Mouse (Mus musculus): ENCODE measurements around the gene Nckap5. TPM values are rescaled to one million over a fixed set of nuclear protein-coding genes. Genes with fewer than 3 reads are reported as not detected.

Gene Nckap5
- polyA plus RNA-seq, 1 experiment from 2014 or later = 16.6 TPM

DNA sequence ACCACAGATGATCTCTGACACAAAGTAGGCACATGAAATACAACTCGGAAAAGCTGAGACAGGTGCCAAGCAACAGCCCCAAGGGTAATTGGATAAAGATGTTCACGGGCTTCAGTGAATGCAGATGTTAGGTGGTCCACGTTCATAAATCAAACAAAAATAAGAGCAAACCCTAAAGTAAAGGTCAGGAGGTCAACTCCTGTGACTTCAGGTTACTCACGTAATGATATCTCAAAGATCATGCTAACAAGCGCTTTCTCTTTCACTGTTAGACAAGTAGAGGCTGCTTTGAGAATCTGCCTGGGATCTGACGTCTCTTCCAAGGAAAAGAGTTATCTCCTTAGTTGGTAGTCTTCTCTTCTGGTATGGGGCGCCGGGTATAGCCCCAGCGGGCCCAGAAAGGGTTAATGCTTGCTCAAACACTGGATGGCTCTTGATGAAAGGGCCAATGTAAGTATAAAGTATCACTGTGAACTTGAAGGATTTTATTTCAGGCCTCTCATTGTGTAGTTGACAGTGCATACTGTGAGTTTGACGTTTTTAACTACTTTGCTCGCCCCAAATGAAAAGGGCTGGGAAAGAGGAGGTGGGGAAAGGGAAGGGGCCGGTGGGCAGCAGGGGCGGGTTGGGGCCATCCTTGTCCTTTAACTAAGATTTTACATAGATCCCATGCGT, 85.8 kb downstream of the Nckap5 start:
- Histone ChIP-seq H3K27me3 (ENCODE audit: control insufficient read depth, insufficient read depth, low read length) (no peaks in the 10 kb centered on the region), H3K4me3 (ENCODE audit: low read depth, low read length) (no peak overlapping the region), H3K4me2 (ENCODE audit: low read depth, low read length, severe bottlenecking) (no peak overlapping the region), H3K36me3 (ENCODE audit: control insufficient read depth, insufficient read depth, low read length) (no peaks in the 10 kb centered on the region), H3K27ac (ENCODE audit: low read depth, low read length) (0 out of 2 replicates have a peak overlapping the region, but pooled peaks have one; percentile 13), H3K4me1 (replicated peaks; ENCODE audit: control insufficient read depth, insufficient read depth, low read length) (peaks cover 6% of the 10 kb centered on the region), H3K9ac (ENCODE audit: low read length) (no peak overlapping the region), H3K9me3 (ENCODE audit: control insufficient read depth, low read length) (no peaks in the 10 kb centered on the region)
- WGBS = 55% methylated on average over 14 of the region's 14 CpGs
- peak; percentile 47 for ATAC-seq (replicated peaks; ENCODE audit: low FRiP score)
- DNase-seq (ENCODE audit: low spot score) = no peak

DNA sequence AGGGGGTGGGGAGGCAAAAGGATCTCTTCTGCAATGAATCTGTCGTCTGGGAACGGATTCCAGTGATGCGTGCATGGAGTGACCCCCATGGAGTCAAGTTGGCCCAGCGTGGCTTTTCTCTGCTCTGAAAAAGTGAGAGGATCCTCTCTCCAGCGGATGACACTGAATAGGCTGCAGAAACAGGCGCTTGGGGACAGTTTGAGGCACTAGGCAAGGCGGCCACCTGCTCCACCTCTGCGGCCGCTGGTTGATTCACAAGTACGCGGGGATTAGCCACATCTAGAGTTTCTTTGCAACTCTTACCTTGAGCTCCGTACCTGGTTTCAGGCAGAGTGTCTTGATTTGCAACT, 92.3 kb downstream of the Nckap5 start:
- peak overlapping the region; percentile 39 for H3K4me3 ChIP-seq (ENCODE audit: low read depth, low read length)
- H3K9ac ChIP-seq (ENCODE audit: low read length) = peak overlapping the region; percentile 70
- peak overlapping the region; percentile 69 for H3K4me2 ChIP-seq (ENCODE audit: low read depth, low read length, severe bottlenecking)
- DNase-seq (ENCODE audit: low spot score) (peak; percentile 56), ATAC-seq (replicated peaks; ENCODE audit: low FRiP score) (peak; percentile 51)
- peaks cover 13% of the 10 kb centered on the region for H3K4me1 ChIP-seq (replicated peaks; ENCODE audit: control insufficient read depth, insufficient read depth, low read length)
- H3K27ac ChIP-seq (ENCODE audit: low read depth, low read length) = peak overlapping the region; percentile 46
- 1% methylated on average over 12 of the region's 12 CpGs for WGBS
- H3K27me3 ChIP-seq (ENCODE audit: control insufficient read depth, insufficient read depth, low read length) = no peaks in the 10 kb centered on the region
- H3K36me3 ChIP-seq (ENCODE audit: control insufficient read depth, insufficient read depth, low read length) = no peaks in the 10 kb centered on the region
- no peaks in the 10 kb centered on the region for H3K9me3 ChIP-seq (ENCODE audit: control insufficient read depth, low read length)

DNA sequence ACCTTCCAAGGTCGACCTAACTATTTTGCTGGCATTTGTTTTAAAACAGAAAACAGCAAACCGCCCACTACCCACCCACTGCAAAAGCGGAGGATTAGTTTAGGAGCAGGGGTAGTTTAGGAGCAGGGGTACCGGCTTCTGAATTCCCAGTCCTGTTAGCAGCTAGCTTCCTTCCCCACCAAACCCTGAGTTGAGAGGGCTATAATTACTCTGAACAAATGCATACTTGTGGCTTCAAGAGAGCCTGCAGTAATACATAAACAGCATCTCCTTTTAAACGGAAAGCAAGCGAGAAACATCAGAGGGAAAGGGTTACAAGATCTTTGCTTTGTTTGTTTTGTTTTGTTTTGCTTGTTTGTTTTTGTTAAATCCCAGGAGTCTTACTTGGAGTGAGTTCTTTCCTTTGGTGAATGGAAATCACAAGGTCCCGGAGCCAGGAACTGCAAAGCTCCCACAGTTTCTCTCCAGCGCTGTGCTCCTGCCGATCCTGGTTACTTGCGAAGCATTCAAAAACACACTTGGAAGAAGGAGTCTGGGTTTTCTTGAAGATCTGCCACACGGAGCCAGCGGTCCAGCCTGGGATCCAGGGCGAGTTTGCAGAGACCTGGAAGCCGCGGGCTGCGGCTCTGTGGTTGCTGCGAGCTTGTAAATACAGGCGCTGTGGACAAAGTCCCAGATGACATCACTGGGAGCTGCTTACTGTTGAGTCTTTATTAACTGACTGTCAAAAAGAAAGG, 92.9 kb downstream of the Nckap5 start:
- WGBS = 6% methylated on average over 18 of the region's 18 CpGs
- peak overlapping the region; percentile 39 for H3K4me3 ChIP-seq (ENCODE audit: low read depth, low read length)
- H3K27ac ChIP-seq (ENCODE audit: low read depth, low read length) = peak overlapping the region; percentile 46; the same call in 1 of the 2 replicates
- H3K4me2 ChIP-seq (ENCODE audit: low read depth, low read length, severe bottlenecking) = peak overlapping the region; percentile 69
- peak overlapping the region; percentile 70 for H3K9ac ChIP-seq (ENCODE audit: low read length)
- H3K36me3 ChIP-seq (ENCODE audit: control insufficient read depth, insufficient read depth, low read length) = no peaks in the 10 kb centered on the region
- DNase-seq (ENCODE audit: low spot score) = peak; percentile 70
- ATAC-seq (replicated peaks; ENCODE audit: low FRiP score) = peak; percentile 85
- no peaks in the 10 kb centered on the region for H3K9me3 ChIP-seq (ENCODE audit: control insufficient read depth, low read length)
- no peaks in the 10 kb centered on the region for H3K27me3 ChIP-seq (ENCODE audit: control insufficient read depth, insufficient read depth, low read length)
- H3K4me1 ChIP-seq (replicated peaks; ENCODE audit: control insufficient read depth, insufficient read depth, low read length) = peaks cover 13% of the 10 kb centered on the region

DNA sequence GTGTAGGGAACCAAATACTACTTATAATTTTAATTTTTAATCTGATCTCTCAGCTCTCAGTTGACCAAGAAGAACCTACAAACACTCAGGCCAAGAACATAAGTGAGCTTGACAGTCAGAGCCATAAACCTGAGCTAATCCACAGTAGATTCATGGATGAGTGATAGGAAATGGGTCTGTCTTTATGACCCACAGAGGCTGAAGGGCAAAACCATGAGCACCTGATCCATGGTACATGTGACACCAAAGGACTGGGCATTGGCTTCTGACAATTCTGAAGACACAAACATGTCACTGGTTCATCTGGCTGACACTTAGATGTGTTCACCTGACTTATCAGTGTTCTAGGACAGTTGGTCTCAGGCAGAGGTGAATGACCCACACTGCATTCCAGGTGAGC, 98.9 kb downstream of the Nckap5 start:
- Histone ChIP-seq H3K4me1 (replicated peaks; ENCODE audit: control insufficient read depth, insufficient read depth, low read length) (peaks cover 4% of the 10 kb centered on the region), H3K9ac (ENCODE audit: low read length) (no peak overlapping the region), H3K36me3 (ENCODE audit: control insufficient read depth, insufficient read depth, low read length) (no peaks in the 10 kb centered on the region)

DNA sequence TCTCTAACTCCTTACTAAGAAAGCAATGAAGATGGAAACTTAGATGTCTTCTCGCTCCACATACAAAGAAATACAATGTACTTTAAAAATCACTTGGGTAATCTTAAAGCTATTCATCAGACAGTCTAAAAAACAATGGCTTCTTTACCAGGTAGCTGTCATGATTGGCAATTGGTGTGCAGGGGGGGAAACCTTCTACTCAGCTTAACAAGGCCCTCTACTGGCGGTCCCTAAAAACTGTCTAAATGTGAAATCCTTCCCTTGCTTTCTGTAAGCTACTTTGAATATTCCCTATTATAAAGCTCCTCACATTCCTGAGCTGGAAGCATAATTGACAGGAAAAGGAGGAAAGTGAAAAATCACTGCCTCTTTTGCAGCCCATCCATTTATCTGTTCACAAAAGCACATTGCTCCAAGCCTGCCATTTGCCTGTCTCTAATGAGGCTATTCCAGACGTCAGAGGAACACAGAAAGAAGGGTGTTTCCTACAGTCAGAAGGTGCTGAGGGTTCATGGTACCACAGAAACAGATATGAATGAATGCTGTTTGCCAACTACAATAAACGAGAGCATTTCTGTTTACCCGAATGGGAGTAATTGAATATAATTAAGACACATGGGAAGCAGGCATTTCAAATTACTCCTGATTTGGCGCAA, 104.1 kb downstream of the Nckap5 start:
- ATAC-seq (replicated peaks; ENCODE audit: low FRiP score) = peak; percentile 57; the same call in 1 of the 2 replicates
- no peak for DNase-seq (ENCODE audit: low spot score)
- no peak overlapping the region for H3K4me2 ChIP-seq (ENCODE audit: low read depth, low read length, severe bottlenecking)
- H3K9me3 ChIP-seq (ENCODE audit: control insufficient read depth, low read length) = no peaks in the 10 kb centered on the region
- WGBS = 47% methylated on average over 6 of the region's 6 CpGs
- H3K4me1 ChIP-seq (replicated peaks; ENCODE audit: control insufficient read depth, insufficient read depth, low read length) = peaks cover 3% of the 10 kb centered on the region; the same call in 1 of the 2 replicates
- no peak overlapping the region for H3K9ac ChIP-seq (ENCODE audit: low read length)
- H3K4me3 ChIP-seq (ENCODE audit: low read depth, low read length) = no peak overlapping the region
- no peaks in the 10 kb centered on the region; the same call in 1 of the 2 replicates for H3K36me3 ChIP-seq (ENCODE audit: control insufficient read depth, insufficient read depth, low read length)
- no peak overlapping the region for H3K27ac ChIP-seq (ENCODE audit: low read depth, low read length)
- H3K27me3 ChIP-seq (ENCODE audit: control insufficient read depth, insufficient read depth, low read length) = no peaks in the 10 kb centered on the region

More for the DNA sequence above, 98.9 kb downstream of the Nckap5 start:
- no peak overlapping the region for H3K27ac ChIP-seq (ENCODE audit: low read depth, low read length)
- H3K4me2 ChIP-seq (ENCODE audit: low read depth, low read length, severe bottlenecking) = no peak overlapping the region
- no peak overlapping the region for H3K4me3 ChIP-seq (ENCODE audit: low read depth, low read length)
- no peaks in the 10 kb centered on the region for H3K27me3 ChIP-seq (ENCODE audit: control insufficient read depth, insufficient read depth, low read length)
- no peak for DNase-seq (ENCODE audit: low spot score)
- ATAC-seq (replicated peaks; ENCODE audit: low FRiP score) = no peak
- H3K9me3 ChIP-seq (ENCODE audit: control insufficient read depth, low read length) = no peaks in the 10 kb centered on the region

DNA sequence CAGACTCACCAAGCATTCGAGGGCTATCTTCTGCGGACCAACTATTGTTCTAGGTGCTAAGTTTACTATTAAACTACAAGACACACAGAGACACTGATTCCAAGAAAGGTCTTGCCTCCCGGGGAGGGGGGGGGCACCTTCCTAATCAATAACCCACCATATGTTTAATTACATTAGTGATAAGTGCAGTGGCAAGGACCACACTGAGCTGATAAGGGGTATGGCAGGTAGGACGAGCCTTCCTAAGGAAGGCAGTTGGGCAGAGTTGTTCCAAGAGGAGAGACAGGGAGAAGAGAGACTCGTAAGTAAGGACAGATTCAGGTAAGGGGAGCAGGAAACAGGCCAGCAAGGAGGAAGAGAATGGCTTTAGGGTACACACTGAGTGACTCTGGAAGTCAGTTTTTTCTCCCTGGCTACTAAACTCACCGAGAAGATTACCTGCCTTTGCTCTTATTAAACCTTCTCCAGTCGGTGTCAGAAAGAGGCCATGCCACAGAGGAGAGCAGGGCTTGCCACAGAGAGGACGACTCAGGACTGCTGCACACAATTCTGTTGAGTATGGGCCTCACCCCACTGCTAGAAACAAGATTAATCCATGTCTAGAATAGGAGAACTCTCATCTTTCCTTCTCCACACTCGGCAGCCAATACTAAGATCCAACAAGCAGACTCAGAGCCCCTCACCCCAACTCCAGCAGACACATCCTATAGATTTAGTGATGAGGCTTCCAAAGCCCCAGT, 104.8 kb downstream of the Nckap5 start:
- ATAC-seq (replicated peaks; ENCODE audit: low FRiP score) (peak; percentile 32; the same call in 1 of the 2 replicates), DNase-seq (ENCODE audit: low spot score) (no peak)
- WGBS = 78% methylated on average over 9 of the region's 9 CpGs
- Histone ChIP-seq H3K36me3 (ENCODE audit: control insufficient read depth, insufficient read depth, low read length) (no peaks in the 10 kb centered on the region; the same call in 1 of the 2 replicates), H3K4me2 (ENCODE audit: low read depth, low read length, severe bottlenecking) (no peak overlapping the region), H3K9ac (ENCODE audit: low read length) (no peak overlapping the region), H3K27me3 (ENCODE audit: control insufficient read depth, insufficient read depth, low read length) (no peaks in the 10 kb centered on the region), H3K4me3 (ENCODE audit: low read depth, low read length) (no peak overlapping the region), H3K27ac (ENCODE audit: low read depth, low read length) (no peak overlapping the region), H3K4me1 (replicated peaks; ENCODE audit: control insufficient read depth, insufficient read depth, low read length) (peaks cover 3% of the 10 kb centered on the region; the same call in 1 of the 2 replicates), H3K9me3 (ENCODE audit: control insufficient read depth, low read length) (no peaks in the 10 kb centered on the region)

DNA sequence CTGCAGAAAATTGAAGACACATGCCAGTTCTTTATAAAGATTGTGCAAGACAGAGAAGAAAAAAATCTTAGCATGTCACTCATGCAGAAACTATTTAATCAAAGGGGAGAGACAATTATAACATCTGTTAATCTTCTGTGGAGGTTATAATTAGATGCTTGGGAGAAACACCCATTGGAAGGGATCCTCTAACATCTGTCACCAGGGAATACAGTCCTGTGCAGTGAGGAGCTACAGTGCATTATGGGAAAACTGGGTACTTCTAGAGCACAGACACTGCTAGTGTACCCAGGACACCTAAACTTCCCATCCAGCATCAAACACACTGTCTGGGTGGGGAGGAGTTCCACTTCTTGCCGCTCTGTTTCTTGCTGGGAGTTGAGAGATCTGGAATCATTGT, 108.7 kb downstream of the Nckap5 start:
- H3K4me3 ChIP-seq (ENCODE audit: low read depth, low read length) = no peak overlapping the region
- no peak overlapping the region for H3K4me2 ChIP-seq (ENCODE audit: low read depth, low read length, severe bottlenecking)
- no peak; the same call in 1 of the 2 replicates for ATAC-seq (replicated peaks; ENCODE audit: low FRiP score)
- H3K9me3 ChIP-seq (ENCODE audit: control insufficient read depth, low read length) = no peaks in the 10 kb centered on the region
- H3K9ac ChIP-seq (ENCODE audit: low read length) = no peak overlapping the region
- no peak overlapping the region for H3K27ac ChIP-seq (ENCODE audit: low read depth, low read length)
- no peak for DNase-seq (ENCODE audit: low spot score)
- H3K4me1 ChIP-seq (replicated peaks; ENCODE audit: control insufficient read depth, insufficient read depth, low read length) = 0 out of 2 replicates have a peak, but pooled peaks cover 3% of the 10 kb centered on the region
- 73% methylated on average over 1 of the region's 1 CpGs for WGBS
- H3K36me3 ChIP-seq (ENCODE audit: control insufficient read depth, insufficient read depth, low read length) = no peaks in the 10 kb centered on the region; the same call in 1 of the 2 replicates
- no peaks in the 10 kb centered on the region for H3K27me3 ChIP-seq (ENCODE audit: control insufficient read depth, insufficient read depth, low read length)

DNA sequence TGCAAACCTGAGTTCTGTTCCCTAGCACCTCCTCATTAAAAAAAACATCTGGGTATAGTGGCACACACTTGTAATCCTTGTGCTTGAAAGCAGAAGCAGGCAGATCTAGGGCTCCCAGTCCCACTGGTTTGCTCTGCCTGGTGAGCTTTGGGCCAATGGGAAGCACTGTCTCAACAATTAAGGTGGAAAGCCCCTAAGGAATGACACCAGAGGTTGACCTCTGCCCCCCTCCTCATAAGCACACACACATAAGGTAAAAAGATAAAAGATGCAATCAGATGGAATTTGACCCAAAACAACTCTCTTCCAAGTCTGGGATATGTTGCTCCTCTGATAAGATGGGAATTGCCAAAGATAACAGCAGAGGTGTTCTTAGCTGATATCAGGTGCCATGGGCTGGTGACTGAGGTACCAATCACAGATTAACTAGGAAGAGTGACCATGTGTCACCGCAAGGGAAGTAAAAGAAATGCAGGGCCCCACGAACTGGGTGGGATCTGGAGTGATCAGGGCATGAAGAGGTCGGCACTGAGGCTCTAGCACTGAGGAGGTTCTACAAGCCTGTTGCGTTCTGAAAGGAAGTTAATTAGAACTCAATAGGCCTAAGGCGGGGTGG, 110.8 kb downstream of the Nckap5 start:
- ATAC-seq (replicated peaks; ENCODE audit: low FRiP score) (no peak), DNase-seq (ENCODE audit: low spot score) (no peak)
- no peak overlapping the region for H3K9ac ChIP-seq (ENCODE audit: low read length)
- no peaks in the 10 kb centered on the region; the same call in 1 of the 2 replicates for H3K36me3 ChIP-seq (ENCODE audit: control insufficient read depth, insufficient read depth, low read length)
- 69% methylated on average over 5 of the region's 5 CpGs for WGBS
- H3K9me3 ChIP-seq (ENCODE audit: control insufficient read depth, low read length) = peaks cover 4% of the 10 kb centered on the region; the same call in 1 of the 2 replicates
- no peaks in the 10 kb centered on the region for H3K4me1 ChIP-seq (replicated peaks; ENCODE audit: control insufficient read depth, insufficient read depth, low read length)
- H3K27me3 ChIP-seq (ENCODE audit: control insufficient read depth, insufficient read depth, low read length) = no peaks in the 10 kb centered on the region
- no peak overlapping the region for H3K4me2 ChIP-seq (ENCODE audit: low read depth, low read length, severe bottlenecking)
- no peak overlapping the region for H3K4me3 ChIP-seq (ENCODE audit: low read depth, low read length)
- H3K27ac ChIP-seq (ENCODE audit: low read depth, low read length) = no peak overlapping the region

Data from forebrain, embryonic 11.5 days (tissue).